Mouse (Mus musculus): ENCODE data around the gene Slc16a9. TPM values are rescaled to one million over a fixed set of nuclear protein-coding genes. Genes with fewer than 3 reads are reported as not detected.

The Slc16a9 gene
- total RNA-seq, 2 experiments from 2014 or later, result 5.9 to 6.0 TPM

Other genes with a start within 250 kb of the Slc16a9 start
- 10 to 100 TPM; 69.5 to 75.2 TPM for gene Ccdc6, start 148.0 kb upstream of the Slc16a9 start, total RNA-seq (2021)
- gene Mrln, start 40.4 kb upstream of the Slc16a9 start, total RNA-seq (2021), result 100 to 1,000 TPM in 1 of 2 experiments, 10 to 100 TPM in 1; 97.0 to 105 TPM
- 1 to 10 TPM; 5.3 to 6.0 TPM for gene Fam13c, start 195.4 kb downstream of the Slc16a9 start, total RNA-seq (2021)